Mouse (Mus musculus) liver, postnatal 0 days (tissue): ENCODE results near the gene Znhit2. TPM values are rescaled to one million over a fixed set of nuclear protein-coding genes. Genes with fewer than 3 reads are reported as not detected.

ENCODE experiments used
- ATAC-seq: fragments of 200-750 bp; cut with Nextera tagmentation; 2 replicates; pipeline ENCODE4 v1.8.0; 2017; ENCODE audit warnings: mild to moderate bottlenecking, moderate library complexity
- DNase-seq: peaks from one replicate; pipeline ENCODE4 v3.0.0-alpha.2; 2016
- H3K27ac ChIP-seq: fragments of 300-500 bp; sonication (generic); 2 replicates; pipeline ENCODE4 v1.5.1; 2014; ENCODE audit warnings: antibody characterized with exemption, moderate library complexity, mild to moderate bottlenecking, low read depth
- H3K27me3 ChIP-seq: fragments of 300-500 bp; sonication (generic); 2 replicates; pipeline ENCODE4 v1.6.1; 2014; ENCODE audit warnings: low read length, control low read depth, mixed read lengths; ENCODE audit not compliant: insufficient read depth
- H3K36me3 ChIP-seq: fragments of 300-500 bp; sonication (generic); replicated peaks from 2 replicates; pipeline ENCODE4 v1.6.1; 2014; ENCODE audit warnings: mild to moderate bottlenecking, control low read depth, low read length, moderate library complexity, mixed read lengths; ENCODE audit not compliant: insufficient read depth
- H3K4me1 ChIP-seq: fragments of 300-500 bp; sonication (generic); 2 replicates; pipeline ENCODE4 v1.6.1; 2014; ENCODE audit warnings: antibody characterized with exemption, mild to moderate bottlenecking, control low read depth; ENCODE audit not compliant: insufficient read depth
- H3K4me2 ChIP-seq: fragments of 300-500 bp; sonication (generic); 2 replicates; pipeline ENCODE4 v1.6.1; 2014; ENCODE audit warnings: low read depth, mild to moderate bottlenecking, low read length, moderate library complexity, mixed read lengths
- H3K4me3 ChIP-seq: fragments of 300-500 bp; sonication (generic); 2 replicates; pipeline ENCODE4 v1.5.1; 2014; ENCODE audit warnings: low read depth, low read length
- H3K9ac ChIP-seq: fragments of 300-500 bp; sonication (generic); replicated peaks from 2 replicates; pipeline ENCODE4 v1.6.1; 2014; ENCODE audit warnings: mild to moderate bottlenecking, moderate library complexity
- H3K9me3 ChIP-seq: fragments of 300-500 bp; sonication (generic); 2 replicates; pipeline ENCODE4 v1.6.1; 2016; ENCODE audit warnings: mild to moderate bottlenecking, control low read depth, low read length, mixed read lengths
- CTCF ChIP-seq: sonication (generic); IDR thresholded peaks from 2 replicates; pipeline ENCODE4 v1.5.1; 2016; ENCODE audit warnings: antibody characterized with exemption, low read depth
- EP300 ChIP-seq: IDR thresholded peaks from 2 replicates; pipeline ENCODE4 v1.6.1; 2016; ENCODE audit warnings: antibody characterized with exemption, low read depth, mild to moderate bottlenecking
- WGBS: fragments of 180-500 bp; shearing (Covaris S2); extraction: QIAGEN DNeasy Blood & Tissue Kit; methylation state at CpG from one replicate; pipeline ENCODE4 v1.1.7; 2014; ENCODE audit not compliant: insufficient replicate concordance; 5-methylcytosine and 5-hydroxymethylcytosine counted together
- polyA plus RNA-seq: library from polyadenylated mRNA; unstranded; fragments of >200 nt; fragmentation: Nextera tagmentation; extraction: Ambion mirVana; gene quantifications from 2 replicates; pipeline ENCODE4 v1.2.1, GENCODE M21; 2015

The Znhit2 gene
- 30.2 and 35.8 TPM in 2 replicates for polyA plus RNA-seq

GRCm38 (mm10) chr19:6061021-6061533 is at the start of gene Znhit2:
Gene Znhit2 (plus strand): TSS chr19:6061192.
- Histone ChIP-seq H3K36me3 (peaks cover 13% of the 10 kb centered on the region; the same call in 1 of the 2 replicates), H3K4me2 (peak within 1 kb of the TSS; percentile 94), H3K9me3 (no peaks in the 10 kb centered on the region), H3K4me1 (peaks cover 43% of the 10 kb centered on the region), H3K27ac (peak within 1 kb of the TSS; percentile 98), H3K9ac (peak within 1 kb of the TSS; percentile 97), H3K27me3 (no peaks in the 10 kb centered on the region), H3K4me3 (peak within 1 kb of the TSS; percentile 89)
- ATAC-seq (peak; percentile 65), DNase-seq (peak; percentile 94)
- TF ChIP-seq EP300 (no peak), CTCF (peak; percentile 17; the same call in 1 of the 2 replicates)
- WGBS = 0% methylated on average over 55 of the region's 58 CpGs

- Histone ChIP-seq H3K4me1 (peaks cover 33% of the 10 kb centered on the region), H3K27me3 (no peaks in the 10 kb centered on the region), H3K4me2 (peak overlapping the region; percentile 93), H3K36me3 (peaks cover 20% of the 10 kb centered on the region), H3K9me3 (no peaks in the 10 kb centered on the region), H3K4me3 (peak overlapping the region; percentile 66), H3K27ac (no peak overlapping the region), H3K9ac (no peak overlapping the region)
- ATAC-seq (no peak), DNase-seq (no peak)
- 84% methylated on average over 10 of the region's 10 CpGs for WGBS
- TF ChIP-seq EP300 = no peak
- no peak for TF ChIP-seq CTCF
These were observed 47.3 kb upstream of the Znhit2 start for GRCm38 (mm10) chr19:6013691-6014090.

GRCm38 (mm10) chr19:6014991-6015510 is 45.9 kb upstream of the Znhit2 start:
- Histone ChIP-seq H3K27me3 (no peaks in the 10 kb centered on the region), H3K9me3 (no peaks in the 10 kb centered on the region), H3K4me3 (peak overlapping the region; percentile 66), H3K9ac (peak overlapping the region; percentile 80), H3K36me3 (peaks cover 17% of the 10 kb centered on the region), H3K27ac (peak overlapping the region; percentile 87), H3K4me1 (peaks cover 36% of the 10 kb centered on the region), H3K4me2 (peak overlapping the region; percentile 93)
- peak; percentile 88 for ATAC-seq
- WGBS = 1% methylated on average over 15 of the region's 18 CpGs
- TF ChIP-seq EP300 (0 out of 2 replicates have a peak, but pooled peaks have one; percentile 53), CTCF (no peak)
- peak; percentile 86 for DNase-seq

GRCm38 (mm10) chr19:6015511-6016315 is 45.3 kb upstream of the Znhit2 start, which contains the start of gene Capn1:
Gene Capn1 (minus strand): TSS chr19:6015897.
- DNase-seq (peak; percentile 81), ATAC-seq (peak; percentile 76)
- H3K9me3 ChIP-seq = no peaks in the 10 kb centered on the region
- peak within 1 kb of the TSS; percentile 93 for H3K4me2 ChIP-seq
- H3K4me1 ChIP-seq = peaks cover 36% of the 10 kb centered on the region
- peak within 1 kb of the TSS; percentile 66 for H3K4me3 ChIP-seq
- TF ChIP-seq CTCF (peak; percentile 43), EP300 (no peak)
- H3K9ac ChIP-seq = peak within 1 kb of the TSS; percentile 80
- WGBS = 5% methylated on average over 40 of the region's 40 CpGs
- H3K27ac ChIP-seq = peak within 1 kb of the TSS; percentile 87
- H3K36me3 ChIP-seq = peaks cover 12% of the 10 kb centered on the region
- H3K27me3 ChIP-seq = no peaks in the 10 kb centered on the region

- Histone ChIP-seq H3K9me3 (no peaks in the 10 kb centered on the region), H3K4me2 (peak overlapping the region; percentile 93), H3K4me3 (peak overlapping the region; percentile 66; the same call in 1 of the 2 replicates), H3K4me1 (peaks cover 36% of the 10 kb centered on the region), H3K9ac (peak overlapping the region; percentile 80; the same call in 1 of the 2 replicates), H3K27me3 (no peaks in the 10 kb centered on the region), H3K36me3 (peaks cover 5% of the 10 kb centered on the region), H3K27ac (no peak overlapping the region)
- ATAC-seq = no peak
- no peak for DNase-seq
- TF ChIP-seq EP300 (no peak), CTCF (peak; percentile 50)
- WGBS = 54% methylated on average over 7 of the region's 7 CpGs
These were observed 44.5 kb upstream of the Znhit2 start for GRCm38 (mm10) chr19:6016532-6016931.
